Mouse (Mus musculus): Measurements from ENCODE around the gene Ogfod2.

The Ogfod2 gene

DNA sequence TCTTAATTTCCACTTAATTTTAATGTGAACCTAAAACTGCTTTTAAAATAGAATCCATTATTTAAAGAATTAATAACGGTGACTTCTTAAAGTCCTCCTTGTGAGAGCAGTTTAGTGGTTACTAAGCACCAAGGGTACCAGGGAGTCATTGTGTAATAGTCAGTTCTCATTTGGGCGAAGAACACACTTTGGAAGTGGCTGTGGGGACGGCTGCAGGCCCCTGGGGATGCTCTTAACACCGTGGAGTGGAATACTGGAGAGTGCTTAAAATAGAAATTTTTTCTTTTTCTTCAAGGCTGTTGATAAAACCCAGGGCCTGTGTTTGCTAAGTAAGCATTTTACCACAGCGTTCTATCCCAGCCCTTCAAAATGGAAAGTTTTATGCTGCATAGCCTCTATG, 43.8 kb downstream of the Ogfod2 start:
- no peak for DNase-seq (ENCODE audit: low spot score)

GRCm38 (mm10) chr5:124158305-124158704, 46.2 kb downstream of the Ogfod2 start:
- DNase-seq (ENCODE audit: low spot score) = no peak

- no peak for DNase-seq (ENCODE audit: low spot score)
Measured at GRCm38 (mm10) chr5:124159453-124159852, 47.4 kb downstream of the Ogfod2 start.

- no peak for DNase-seq (ENCODE audit: low spot score)
Measured at GRCm38 (mm10) chr5:124161831-124162230, 49.7 kb downstream of the Ogfod2 start.

DNA sequence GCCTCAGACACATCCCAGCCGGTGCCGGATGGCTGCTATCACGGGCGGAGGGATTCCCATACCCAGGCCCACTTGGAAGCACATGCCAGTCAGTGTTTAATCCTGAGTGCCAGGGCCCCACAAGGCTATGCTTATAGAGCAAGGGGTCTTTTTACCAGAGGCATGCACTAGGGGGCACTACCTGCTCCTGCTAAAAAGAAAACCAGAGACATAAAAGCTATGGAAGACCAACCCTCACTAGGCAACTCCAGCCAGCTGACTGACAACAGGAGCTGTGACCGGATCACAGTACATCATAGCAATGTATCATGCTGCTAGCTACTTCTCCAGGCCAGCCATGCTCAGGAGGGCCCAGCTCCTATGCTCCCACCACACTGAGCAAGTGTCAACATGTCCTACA, 50.5 kb downstream of the Ogfod2 start:
- DNase-seq (ENCODE audit: low spot score) = peak; percentile 73

GRCm38 (mm10) chr5:124163445-124163844, 51.3 kb downstream of the Ogfod2 start:
- no peak for DNase-seq (ENCODE audit: low spot score)

Measured in testis, postnatal 10 days (tissue).